Mouse (Mus musculus) c-Kit-positive CD71-negative TER-119-negative erythroid progenitor cells, embryonic 14.5 days (primary cell): ENCODE data around the gene Map4k4.

Experiments used
- DNase-seq: peaks from one replicate; pipeline ENCODE4 v3.0.0-alpha.2; 2013; ENCODE audit warnings: low read depth

The Map4k4 gene

DNA sequence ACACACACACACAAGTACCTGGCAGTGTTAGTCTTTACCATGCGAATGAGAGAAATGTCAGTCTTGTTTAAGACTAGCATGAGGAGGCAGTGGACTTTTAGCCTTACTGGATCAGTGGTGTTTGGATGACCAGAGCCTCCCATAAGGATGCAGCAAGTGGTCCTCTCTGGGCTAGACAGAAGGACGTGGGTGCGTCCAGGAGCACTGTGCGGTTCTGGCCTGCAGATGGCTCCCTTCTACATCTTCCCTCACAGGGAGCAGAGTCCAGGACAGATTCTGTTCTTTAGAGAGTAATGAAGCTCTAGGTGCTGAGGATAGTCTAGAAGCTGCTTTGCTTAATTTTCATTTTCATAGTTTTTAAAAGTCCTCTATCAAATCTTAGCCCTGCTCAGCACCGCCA lies 100.2 kb downstream of the Map4k4 start:
- DNase-seq, result no peak

DNA sequence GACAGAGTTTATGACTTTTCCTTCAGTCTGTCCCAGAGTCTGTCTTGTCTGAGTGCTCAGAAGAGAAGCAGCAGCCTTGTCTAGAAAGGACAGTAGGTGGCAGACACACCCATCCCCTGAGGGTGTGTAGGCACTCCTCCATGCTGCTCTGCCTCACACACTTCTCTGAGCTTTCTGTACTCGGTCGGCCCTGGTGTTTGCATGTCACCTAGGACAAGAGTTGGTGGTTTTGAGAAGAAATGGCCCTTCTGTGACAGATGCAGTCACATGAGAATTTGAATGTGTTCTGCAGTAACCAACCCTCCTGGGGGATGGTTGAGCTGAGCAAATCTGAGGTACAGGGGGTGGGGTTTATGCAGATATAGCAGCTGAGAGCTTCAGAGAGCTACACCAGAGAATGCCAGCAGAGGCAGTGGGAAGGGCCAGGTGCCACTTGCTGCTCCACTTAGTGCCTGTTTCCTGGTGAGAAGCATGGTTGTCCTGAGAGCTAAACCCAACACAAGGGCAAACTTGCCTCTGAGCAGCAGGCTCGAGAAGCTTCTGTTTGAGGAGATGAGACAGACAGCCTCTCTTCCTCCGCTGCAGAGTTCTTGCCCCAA lies 101.5 kb downstream of the Map4k4 start:
- no peak for DNase-seq

DNA sequence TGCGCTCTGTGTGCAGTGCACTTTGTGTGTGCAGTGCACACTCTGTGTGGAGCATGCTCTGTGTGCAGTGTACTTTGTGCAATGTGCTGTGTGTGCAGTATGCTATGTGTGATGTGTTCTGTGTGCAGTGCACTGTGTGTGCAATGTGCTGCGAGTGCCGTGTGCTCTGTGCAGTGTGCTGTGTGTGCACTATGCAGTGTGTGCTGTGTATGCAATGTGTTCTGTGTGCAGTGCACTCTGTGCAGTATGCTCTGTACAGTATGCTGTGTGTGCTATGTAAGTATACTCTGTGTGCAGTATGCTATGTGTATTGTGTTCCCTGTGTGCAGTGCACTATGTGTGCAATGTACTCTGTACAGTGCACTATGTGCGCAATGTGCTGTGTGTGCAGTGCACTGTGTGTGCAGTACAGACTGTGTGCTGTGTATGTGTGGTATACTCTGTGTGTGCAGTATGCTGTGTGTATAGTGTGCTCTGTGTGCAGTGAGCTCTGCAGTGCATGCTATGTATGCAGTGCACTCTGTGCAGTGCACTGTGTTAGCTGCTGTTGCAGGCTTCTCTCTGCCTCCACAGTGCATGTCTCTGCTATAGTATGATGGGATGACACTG lies 105.4 kb downstream of the Map4k4 start:
- DNase-seq, result no peak

DNA sequence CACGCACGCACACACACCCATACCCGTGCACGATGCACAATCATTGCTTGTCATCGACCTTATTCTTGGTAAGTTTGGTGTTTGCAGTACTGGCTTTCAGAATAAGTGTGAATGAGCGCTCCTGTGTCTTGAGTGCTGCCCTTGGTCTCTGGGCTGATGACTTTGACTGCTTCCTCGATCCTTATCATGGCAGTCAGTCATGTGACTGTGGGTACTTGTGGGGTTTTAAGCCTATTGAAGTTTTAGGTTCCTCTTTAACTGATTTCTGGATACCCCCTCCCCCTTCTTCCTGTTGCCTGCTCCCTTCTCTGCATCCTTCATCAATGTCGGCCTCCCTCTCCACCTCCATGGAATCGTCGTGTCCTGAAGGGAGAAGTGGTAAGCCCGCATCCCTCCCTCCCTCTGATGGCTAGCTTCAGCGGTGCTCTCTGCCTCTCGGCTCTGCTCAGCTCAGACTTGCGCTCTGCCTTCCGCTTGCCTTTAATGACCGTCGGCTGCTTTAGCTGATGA lies 107.3 kb downstream of the Map4k4 start:
- DNase-seq, result no peak

DNA sequence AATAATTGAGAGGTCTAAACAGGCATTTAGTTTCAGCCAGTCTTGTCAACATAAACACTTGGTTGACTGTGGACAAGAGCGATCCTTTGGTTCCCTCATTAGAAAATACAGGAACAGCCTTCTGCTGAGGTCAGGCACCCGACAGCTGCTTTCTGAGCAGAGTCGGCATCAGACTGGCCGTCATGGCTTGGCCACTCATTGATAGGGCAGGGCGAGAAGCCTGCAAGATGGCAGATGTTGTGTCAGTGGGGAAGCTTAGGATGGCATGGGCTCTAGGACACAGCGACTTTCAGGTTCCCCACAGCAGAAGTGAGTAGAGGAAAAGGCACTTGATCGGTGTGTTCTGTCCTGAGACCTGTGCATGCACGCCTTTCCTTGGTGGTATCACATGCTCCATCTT lies 112.0 kb downstream of the Map4k4 start:
- no peak for DNase-seq

DNA sequence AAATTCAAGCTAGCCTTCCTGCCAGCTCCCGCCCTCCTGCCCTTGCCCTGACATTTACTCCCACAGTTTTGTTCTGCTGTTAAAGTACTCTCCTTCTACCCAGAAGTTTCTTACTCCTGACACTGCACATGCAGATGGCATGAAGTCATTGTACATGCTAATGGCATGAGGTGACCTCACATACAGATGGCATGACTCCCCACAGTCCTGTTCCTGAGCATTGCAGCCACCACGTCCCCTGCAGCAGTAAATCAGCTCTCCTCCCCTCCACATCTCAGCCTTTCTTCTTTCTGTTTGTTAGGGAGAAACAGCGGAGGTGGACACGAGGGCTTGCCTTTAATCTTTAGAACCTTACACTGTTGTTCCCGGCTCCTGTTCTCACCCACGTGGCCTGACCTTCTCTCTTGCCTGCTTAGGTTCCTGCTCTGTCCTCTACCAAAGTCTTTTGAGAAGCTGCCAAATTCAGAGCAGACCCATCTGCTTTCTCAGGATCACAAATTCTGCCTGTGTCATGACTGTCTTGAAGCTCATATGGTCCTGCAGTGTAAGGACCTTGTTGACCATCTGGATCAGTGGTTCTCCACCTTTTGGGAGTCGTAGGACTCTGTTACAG lies 114.5 kb downstream of the Map4k4 start:
- DNase-seq, result no peak

DNA sequence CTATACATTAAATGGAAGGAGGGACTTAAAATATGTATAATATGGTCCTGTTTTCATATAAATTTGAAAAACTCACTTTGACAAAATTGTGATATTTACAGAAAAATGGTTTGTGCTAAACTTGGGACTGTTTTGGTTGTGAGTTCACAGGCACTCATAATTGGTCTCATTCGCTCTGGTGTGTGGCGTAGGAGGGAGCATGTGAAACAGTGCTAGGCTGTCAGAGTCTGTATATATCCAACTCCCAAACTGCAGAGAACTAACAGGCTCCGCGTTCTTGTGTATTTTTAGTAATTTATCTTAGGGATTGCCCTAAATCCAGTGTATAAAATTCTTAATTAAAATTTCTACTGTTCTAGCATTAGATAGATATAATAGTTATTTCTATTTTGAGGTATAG lies 120.9 kb downstream of the Map4k4 start:
- DNase-seq, result no peak

DNA sequence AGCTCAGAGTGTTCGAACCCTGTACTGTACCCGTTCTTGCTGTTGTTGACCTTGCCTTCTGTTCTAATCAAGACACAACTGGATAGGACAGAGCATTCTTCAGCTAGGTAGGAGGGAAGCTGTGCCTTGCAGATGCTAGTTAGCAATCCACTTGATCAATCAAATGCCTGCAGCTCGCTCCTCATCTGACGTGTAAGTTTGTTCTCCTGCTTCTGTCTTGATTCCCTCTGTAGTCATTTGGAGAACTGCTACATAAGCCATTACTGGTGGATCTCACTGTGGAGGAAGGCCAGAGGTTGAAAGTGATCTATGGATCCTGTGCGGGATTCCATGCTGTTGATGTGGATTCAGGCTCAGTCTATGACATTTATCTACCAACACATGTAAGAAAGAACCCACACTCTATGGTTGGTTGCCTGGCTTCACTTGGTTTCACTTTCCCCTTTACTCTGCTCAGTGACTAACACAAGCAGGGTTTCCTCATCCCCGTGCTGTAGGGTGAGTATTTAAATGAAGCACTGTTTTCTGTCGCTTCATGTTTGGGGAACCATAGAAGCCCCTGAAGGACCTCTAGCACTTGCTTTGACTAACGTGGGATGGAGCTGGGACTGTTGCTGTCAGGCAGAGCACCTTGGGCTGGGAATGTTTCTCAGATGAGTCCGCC lies 121.9 kb downstream of the Map4k4 start:
- DNase-seq, result no peak

DNA sequence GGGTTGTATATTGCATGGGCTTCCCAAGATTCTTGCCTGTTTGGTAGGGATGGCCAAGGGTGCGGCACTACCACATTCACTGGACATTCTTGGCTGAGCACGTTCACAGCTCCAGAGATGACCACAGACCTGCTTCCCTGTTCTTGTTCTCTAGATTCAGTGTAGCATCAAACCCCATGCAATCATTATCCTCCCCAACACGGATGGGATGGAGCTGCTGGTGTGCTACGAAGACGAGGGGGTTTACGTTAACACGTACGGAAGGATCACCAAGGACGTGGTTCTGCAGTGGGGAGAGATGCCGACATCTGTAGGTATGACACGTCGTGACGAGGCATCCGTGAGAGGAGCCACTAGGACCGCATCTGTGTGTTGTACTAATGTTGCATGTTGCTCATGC lies 122.5 kb downstream of the Map4k4 start:
- DNase-seq, result no peak

DNA sequence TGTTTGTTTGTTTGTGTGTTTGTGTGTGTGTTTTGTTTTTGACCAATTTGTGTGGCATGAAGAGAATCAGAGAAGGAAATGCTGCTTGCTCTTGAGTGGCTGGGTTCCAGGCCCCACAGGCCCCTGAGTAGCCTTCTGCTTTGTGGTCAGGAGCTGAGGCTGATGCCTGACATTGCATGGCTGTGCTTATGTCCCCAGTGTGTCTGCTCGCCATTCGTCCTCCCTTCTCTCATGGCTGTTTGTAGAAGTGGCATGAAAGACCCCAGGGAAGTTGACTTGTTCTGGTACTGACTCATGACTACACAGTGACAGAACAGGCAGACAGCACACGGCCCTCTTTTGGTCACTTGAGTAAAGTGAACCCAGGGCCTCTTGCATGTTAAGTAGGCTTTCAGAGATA lies 123.0 kb downstream of the Map4k4 start:
- no peak for DNase-seq

DNA sequence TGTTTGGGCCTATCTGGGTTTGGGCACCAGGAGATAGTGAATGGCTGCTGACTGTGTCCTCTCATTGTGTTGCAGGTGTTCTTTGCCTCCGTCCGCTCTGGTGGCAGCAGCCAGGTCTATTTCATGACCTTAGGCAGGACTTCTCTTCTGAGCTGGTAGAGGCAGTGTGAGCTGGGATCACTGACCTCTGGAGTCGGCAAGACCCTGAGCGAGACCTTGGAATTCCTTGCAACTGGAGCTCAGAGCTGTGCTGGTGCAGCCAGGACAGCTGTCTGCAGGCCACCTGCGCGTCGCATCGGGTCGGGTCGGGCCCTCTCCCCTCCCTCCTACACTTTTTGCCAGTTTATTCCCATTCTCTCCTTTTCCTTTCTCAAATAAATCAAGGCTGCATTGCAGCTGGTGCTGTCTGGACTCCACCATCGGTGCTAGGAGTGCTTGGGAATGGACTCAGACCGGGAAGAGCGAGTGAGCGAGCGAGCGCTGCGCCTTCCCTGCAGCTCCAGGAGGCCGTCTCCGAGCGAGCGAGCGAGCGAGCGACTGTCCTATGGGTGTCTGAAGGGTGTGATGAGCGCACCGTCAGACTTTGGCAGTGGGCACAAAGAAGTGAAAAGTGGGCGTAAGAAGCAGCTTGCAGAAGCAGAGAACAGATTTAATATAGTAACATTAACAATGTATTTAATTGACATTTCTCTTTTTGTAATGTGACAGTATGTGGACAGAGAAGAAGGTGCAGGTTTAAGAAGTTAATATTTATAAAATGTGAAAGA lies 124.0 kb downstream of the Map4k4 start:
- no peak for DNase-seq

DNA sequence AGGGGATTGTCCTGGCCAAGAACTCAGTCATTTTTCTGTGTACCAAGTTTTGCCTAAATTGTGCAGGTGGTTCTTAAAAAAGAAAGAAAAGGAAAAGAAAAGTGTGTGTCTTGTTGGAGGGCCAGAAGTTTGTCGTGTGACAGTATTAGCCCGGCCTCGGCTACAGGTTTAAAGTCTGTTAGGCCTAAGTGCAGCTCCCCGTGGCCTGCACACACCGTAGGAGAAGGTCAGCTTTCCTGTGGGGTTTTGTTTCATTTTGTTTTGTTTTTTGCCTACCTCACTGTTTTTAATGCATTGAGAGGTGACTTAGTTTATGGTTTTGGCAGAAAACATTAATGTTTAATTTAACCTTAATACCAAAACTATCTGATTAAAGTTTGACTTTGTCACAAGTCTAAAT lies 124.7 kb downstream of the Map4k4 start:
- DNase-seq, result no peak

DNA sequence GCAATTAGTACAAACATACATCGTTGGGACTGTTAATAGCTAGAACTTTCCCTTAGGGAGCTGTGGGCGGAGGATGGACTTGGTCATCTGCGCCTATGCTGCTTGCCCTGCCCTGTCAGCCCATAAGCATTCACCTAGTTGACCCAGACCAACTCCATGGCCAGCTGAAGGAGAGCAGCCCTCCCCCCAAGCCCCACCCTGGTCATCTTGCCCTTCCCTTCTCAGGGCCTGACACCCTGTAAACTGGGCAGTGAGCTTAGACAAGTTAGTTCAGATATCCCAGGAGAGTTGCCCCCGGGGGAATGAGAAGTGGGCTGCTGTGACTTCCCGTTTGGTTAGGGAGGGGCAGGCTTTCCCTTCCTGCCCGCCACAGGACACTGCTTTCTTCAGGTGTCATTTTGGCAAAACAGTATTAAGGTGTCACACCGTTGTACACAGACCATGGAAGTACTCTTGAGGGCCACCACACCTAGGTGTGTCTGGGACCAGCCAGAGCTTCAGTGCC lies 126.5 kb downstream of the Map4k4 start:
- no peak for DNase-seq

DNA sequence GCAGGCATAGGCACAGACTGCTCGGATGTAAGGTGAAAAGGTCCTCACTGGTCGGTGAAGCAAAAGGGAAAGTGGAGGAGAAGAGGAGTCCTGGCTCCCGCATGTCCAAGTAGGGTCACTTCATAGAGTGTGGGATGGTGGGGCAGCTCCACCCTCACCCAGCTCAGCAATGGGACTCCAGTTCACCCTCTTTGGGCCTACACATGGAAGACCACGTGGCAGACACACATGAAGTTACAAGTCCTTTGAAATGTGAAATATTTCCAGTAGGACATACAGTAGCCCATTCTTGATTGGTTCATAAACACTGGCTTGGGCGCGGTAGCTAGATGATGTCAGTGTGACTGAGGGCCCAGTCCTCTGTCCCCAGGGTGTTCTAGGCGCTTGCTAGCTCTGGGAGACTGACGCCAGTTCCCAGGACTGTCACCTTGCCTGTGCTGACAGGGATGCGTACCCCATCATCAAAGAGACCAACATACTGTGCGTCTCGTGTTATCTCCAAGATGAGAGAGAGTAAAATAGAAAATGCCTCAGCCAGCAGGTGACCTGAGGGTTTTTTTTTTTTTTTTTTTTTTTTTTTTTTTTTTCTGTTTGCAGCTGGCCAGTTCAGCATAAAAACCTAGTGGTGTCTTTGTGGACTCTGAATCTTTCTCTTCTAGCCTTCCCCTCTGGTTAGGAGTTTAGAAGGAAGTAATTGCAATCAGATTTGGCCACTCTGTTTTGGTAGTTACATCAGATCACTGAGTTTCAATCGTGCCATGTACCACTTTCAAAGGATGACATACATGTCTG lies 127.7 kb downstream of the Map4k4 start:
- no peak for DNase-seq

DNA sequence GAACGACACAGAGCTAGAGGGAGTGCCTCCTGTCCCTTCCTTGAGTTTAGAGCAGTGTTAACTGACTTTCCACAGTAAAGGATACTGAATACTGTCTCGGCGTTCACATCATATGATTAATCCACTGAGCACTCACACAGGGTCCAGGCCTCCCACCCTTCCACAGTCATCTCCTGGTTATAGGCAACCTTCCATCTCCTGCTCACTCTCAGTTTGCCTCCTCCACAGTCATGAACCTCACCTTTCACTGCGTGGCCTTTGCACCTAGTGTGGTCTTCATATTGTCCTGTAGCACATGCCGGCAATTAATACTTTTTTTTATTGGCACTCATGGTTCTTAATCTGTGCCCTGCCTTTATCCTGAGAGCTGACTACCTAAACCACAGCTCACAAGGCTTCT lies 128.9 kb downstream of the Map4k4 start:
- DNase-seq, result no peak

DNA sequence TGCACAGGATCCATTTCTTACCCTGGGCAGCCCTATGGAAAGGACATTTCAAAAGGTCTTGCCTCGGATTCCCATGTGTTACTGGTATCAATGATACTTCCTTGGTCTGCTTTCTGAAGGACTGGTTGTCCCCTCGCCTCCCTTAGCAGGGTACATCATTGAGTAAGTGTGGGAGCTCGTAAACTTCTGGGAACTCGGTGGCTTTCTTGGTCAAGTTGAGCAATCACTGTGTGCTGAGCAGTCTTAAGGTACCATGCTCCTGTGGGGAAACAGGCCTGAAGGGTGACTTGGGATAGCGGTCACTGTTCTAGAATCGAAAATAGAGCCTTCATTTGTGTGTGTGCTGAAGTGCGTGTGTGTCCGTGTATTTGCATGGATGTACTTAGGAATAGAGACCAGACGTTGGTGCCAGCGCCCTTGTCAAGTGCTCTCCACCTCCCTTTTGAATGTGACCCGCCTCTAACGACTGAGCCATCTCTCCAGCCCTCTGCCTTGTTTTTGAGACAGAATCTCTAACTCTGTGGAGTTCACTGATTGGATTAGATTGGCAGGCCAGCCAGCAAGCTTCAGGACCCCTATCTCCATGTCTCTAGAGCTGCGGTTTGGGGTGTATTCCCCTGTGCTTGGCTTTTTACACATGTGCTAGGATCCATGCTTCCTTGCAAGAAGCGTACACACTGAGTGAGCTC lies 129.7 kb downstream of the Map4k4 start:
- DNase-seq, result no peak

DNA sequence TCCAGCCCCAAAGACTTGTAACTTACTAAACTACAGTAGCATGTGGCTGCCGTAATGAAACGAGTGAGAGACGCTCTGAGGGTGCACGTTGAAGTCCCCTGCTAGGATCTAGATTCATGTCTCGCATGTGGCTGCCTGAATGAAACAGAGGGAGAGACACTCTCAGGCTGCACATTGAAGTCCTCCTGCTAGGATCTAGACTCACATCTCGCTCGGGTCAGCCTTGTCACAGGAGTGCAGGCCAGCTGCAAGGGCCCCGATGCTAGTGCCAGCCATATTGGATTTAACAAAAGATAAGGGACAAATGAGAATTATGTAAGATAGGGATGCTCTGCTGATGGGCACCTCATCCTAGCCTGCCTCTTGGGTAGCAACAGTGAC lies 130.3 kb downstream of the Map4k4 start:
- DNase-seq, result no peak

DNA sequence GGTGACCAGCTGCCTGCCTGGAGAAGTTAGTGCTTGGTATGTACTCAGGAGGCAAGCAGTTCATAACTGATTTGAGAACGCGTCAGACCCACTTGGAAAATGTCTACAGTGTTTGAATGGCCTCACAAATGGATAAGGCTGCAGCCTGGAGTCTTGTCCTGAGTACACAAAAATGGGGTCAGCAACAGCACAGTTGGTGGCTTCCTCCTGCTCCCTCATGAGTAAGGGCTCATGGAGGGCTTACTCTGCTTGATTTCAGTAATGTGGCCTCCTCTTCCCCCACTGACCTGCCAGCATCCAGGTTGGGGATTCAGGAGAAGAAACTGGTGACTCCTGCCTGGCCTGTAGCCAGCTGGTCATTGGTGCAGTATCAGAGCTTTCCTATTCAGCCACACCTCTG lies 130.9 kb downstream of the Map4k4 start:
- DNase-seq, result no peak

DNA sequence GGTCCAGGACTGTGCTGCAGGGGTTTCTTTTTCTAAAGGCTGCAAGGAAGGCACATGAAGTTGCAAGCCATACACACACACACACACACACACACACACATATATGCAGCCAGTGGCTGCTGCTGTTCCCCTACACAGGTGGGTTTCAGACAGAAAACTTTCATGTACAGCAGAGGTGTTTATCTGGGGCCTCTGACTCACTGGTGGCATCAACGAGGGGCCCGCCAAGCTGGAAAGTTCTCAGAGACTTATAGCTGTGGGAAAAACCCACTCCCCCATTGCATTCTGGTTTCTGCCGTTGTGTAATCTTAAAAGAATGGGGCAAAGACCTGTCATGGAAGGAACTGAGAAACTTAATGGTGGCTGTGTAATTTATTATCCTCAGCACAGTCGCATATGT lies 132.6 kb downstream of the Map4k4 start:
- no peak for DNase-seq

DNA sequence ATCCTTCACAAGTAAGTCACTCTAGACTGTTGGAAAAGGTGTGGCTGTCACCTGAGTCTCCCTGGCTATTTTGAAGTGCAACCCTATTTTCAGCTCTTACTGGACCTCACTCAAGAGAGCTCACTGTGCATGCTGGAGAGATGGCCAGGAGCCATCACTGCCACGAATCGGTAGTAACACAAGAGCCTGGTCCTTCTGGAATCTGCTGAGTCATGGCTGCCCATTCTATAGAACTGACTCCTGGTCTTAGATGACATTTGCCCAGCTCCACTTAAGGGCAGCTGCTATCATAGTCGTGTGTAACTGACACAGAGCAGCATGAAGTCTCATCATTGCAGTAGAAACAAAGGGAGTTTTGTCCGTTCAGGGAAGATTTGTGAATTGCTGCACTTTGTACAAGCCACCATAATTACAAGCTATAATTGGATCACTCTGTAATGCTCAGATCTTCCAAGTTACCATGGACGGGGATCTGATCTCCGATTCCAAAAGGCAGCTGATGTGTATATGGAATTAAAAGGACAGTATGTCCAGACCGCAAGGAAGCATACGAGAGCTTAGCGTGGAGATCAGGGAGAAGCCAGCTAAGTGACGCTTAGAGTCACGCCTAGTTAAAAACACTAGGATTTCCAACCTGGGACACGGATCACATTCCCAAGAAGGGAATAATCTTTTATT lies 133.2 kb downstream of the Map4k4 start:
- no peak for DNase-seq
